Mouse (Mus musculus): ENCODE results near the gene Usp17la. TPM values are rescaled to one million over a fixed set of nuclear protein-coding genes. Genes with fewer than 3 reads are reported as not detected.

Gene Usp17la
- polyA plus RNA-seq, 1 experiment from 2014 or later = not detected

DNA sequence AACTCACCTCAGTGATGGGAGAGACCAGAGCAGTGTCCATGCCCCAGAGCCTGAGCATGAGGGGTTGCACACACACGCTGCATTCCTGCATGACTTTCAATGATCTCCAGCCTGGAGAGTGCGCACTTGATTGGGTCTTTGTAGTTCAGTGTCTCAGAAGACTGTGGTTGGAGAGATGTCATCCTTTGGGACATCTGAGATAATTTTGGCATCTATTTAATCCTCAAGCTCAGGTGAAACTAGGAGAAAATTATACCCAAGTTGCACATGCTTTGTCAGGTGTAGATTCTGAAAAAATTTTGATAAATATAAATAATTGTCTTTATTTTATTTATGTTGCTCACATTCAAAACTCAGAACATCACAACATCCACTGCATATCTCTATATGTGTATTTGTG is 39.0 kb downstream of the Usp17la start, which contains the start of gene Olfr666:
Gene Olfr666 (minus strand): TSS at position 101 of the 400 bp plus-strand sequence.
- Histone ChIP-seq H3K9ac (ENCODE audit: low read length) (no peak within 1 kb of the TSS), H3K9me3 (replicated peaks; ENCODE audit: control insufficient read depth, low read length) (0 out of 2 replicates have a peak, but pooled peaks cover 2% of the 10 kb centered on the region), H3K36me3 (ENCODE audit: control insufficient read depth, insufficient read depth) (no peaks in the 10 kb centered on the region), H3K4me2 (ENCODE audit: low read depth, low read length) (no peak within 1 kb of the TSS), H3K4me1 (ENCODE audit: control insufficient read depth, insufficient read depth, low read length) (no peaks in the 10 kb centered on the region), H3K27me3 (ENCODE audit: control insufficient read depth, insufficient read depth, low read length) (no peaks in the 10 kb centered on the region), H3K4me3 (ENCODE audit: low read length) (no peak within 1 kb of the TSS), H3K27ac (ENCODE audit: low read length) (no peak within 1 kb of the TSS)
- ATAC-seq (replicated peaks; ENCODE audit: extremely low read depth, insufficient read depth, low FRiP score) = no peak
- 83% methylated on average over 2 of the region's 2 CpGs for WGBS

Other genes with a start within 250 kb of the Usp17la start
- gene Olfr656, start 243.1 kb upstream of the Usp17la start, polyA plus RNA-seq (2015; fragmentation: Nextera tagmentation; extraction: Ambion mirVana) = not detected in 2 replicates
- not detected in 2 replicates for gene Olfr657, start 232.2 kb upstream of the Usp17la start, polyA plus RNA-seq (2015; fragmentation: Nextera tagmentation; extraction: Ambion mirVana)
- not detected in 2 replicates for gene Olfr658, start 209.7 kb upstream of the Usp17la start, polyA plus RNA-seq (2015; fragmentation: Nextera tagmentation; extraction: Ambion mirVana)
- not detected in 2 replicates for gene Olfr659, start 190.3 kb upstream of the Usp17la start, polyA plus RNA-seq (2015; fragmentation: Nextera tagmentation; extraction: Ambion mirVana)
- gene Olfr661, start 170.5 kb upstream of the Usp17la start, polyA plus RNA-seq (2015; fragmentation: Nextera tagmentation; extraction: Ambion mirVana) = not detected in 2 replicates
- not detected in 2 replicates for gene Usp17le, start 79.5 kb upstream of the Usp17la start, polyA plus RNA-seq (2015; fragmentation: Nextera tagmentation; extraction: Ambion mirVana)
- not detected in 2 replicates for gene Usp17lb, start 14.4 kb upstream of the Usp17la start, polyA plus RNA-seq (2015; fragmentation: Nextera tagmentation; extraction: Ambion mirVana)
- gene Olfr665, start 21.0 kb downstream of the Usp17la start, polyA plus RNA-seq (2015; fragmentation: Nextera tagmentation; extraction: Ambion mirVana) = not detected in 2 replicates
- gene Olfr666, start 38.9 kb downstream of the Usp17la start, polyA plus RNA-seq (2015; fragmentation: Nextera tagmentation; extraction: Ambion mirVana) = not detected in 2 replicates
- gene Olfr667, start 64.5 kb downstream of the Usp17la start, polyA plus RNA-seq (2015; fragmentation: Nextera tagmentation; extraction: Ambion mirVana) = not detected in 2 replicates
- not detected in 2 replicates for gene Olfr668, start 71.0 kb downstream of the Usp17la start, polyA plus RNA-seq (2015; fragmentation: Nextera tagmentation; extraction: Ambion mirVana)
- not detected in 2 replicates for gene Olfr669, start 77.2 kb downstream of the Usp17la start, polyA plus RNA-seq (2015; fragmentation: Nextera tagmentation; extraction: Ambion mirVana)
- gene Olfr670, start 105.6 kb downstream of the Usp17la start, polyA plus RNA-seq (2015; fragmentation: Nextera tagmentation; extraction: Ambion mirVana) = not detected in 2 replicates
- gene Olfr671, start 122.1 kb downstream of the Usp17la start, polyA plus RNA-seq (2015; fragmentation: Nextera tagmentation; extraction: Ambion mirVana) = not detected in 2 replicates
- not detected in 2 replicates for gene Olfr672, start 145.0 kb downstream of the Usp17la start, polyA plus RNA-seq (2015; fragmentation: Nextera tagmentation; extraction: Ambion mirVana)
- not detected in 2 replicates for gene Olfr675, start 171.5 kb downstream of the Usp17la start, polyA plus RNA-seq (2015; fragmentation: Nextera tagmentation; extraction: Ambion mirVana)
- not detected in 2 replicates for gene Olfr676, start 175.7 kb downstream of the Usp17la start, polyA plus RNA-seq (2015; fragmentation: Nextera tagmentation; extraction: Ambion mirVana)
- not detected in 2 replicates for gene Olfr677, start 194.4 kb downstream of the Usp17la start, polyA plus RNA-seq (2015; fragmentation: Nextera tagmentation; extraction: Ambion mirVana)
- not detected in 2 replicates for gene Olfr678, start 207.5 kb downstream of the Usp17la start, polyA plus RNA-seq (2015; fragmentation: Nextera tagmentation; extraction: Ambion mirVana)
- not detected in 2 replicates for gene Olfr679, start 224.2 kb downstream of the Usp17la start, polyA plus RNA-seq (2015; fragmentation: Nextera tagmentation; extraction: Ambion mirVana)
- gene Olfr680-ps1, start 235.8 kb downstream of the Usp17la start, polyA plus RNA-seq (2015; fragmentation: Nextera tagmentation; extraction: Ambion mirVana) = not detected in 2 replicates

Measured in heart, embryonic 16.5 days (tissue).